Comparison of ENCODE assay signal across 26 mouse cellular contexts in genomic region chr1:54743072-54743471, GRCm38 (mm10).
A peak's percentile ranks its signal among the peaks of the same experiment; 100 is the strongest.
DNase-seq lines count a peak whose midpoint lies in the region; ATAC-seq lines count a peak whose summit lies in the region.
"Had no signal": no experiment of that assay in that cellular context is flagged by ENCODE, and none has a peak within 500 bp of the region (broad histone marks: within the 10 kb centered on the region; RNA-seq: fewer than 3 reads in every experiment).

No protein-coding gene starts in this region.

- ATAC-seq in cerebellum, adult (ENCODE audit: insufficient number of reproducible peaks, low FRiP score, low TSS enrichment): 0 out of 2 replicates have a peak, but pooled peaks have one; percentile 42
- ATAC-seq in forebrain, embryonic 16.5 days: peak; percentile 41; the same call in 1 of the 2 replicates
- no peak for ATAC-seq in forebrain, embryonic 11.5 days (replicated peaks; ENCODE audit: low FRiP score)
- ATAC-seq: activated CD4-positive, CD25-positive, alpha-beta regulatory T cell, adult 4 months; hindbrain, postnatal 0 days; inflammation-experienced regulatory T-cells, adult 6 months; intestine, embryonic 16.5 days had no signal

- H3K27me3 ChIP-seq in forebrain, embryonic 16.5 days (replicated peaks; ENCODE audit: control insufficient read depth, insufficient read depth, low read length): no peaks in the 10 kb centered on the region
- H3K27me3 ChIP-seq in forebrain, embryonic 11.5 days (ENCODE audit: control insufficient read depth, insufficient read depth, low read length): no peaks in the 10 kb centered on the region
- H3K27me3 ChIP-seq: embryonic facial prominence, embryonic 12.5 days; embryonic facial prominence, embryonic 15.5 days; heart, embryonic 13.5 days had no signal

- no peaks in the 10 kb centered on the region for H3K9me3 ChIP-seq in forebrain, embryonic 16.5 days (ENCODE audit: control insufficient read depth, low read length)
- H3K9me3 ChIP-seq in forebrain, embryonic 11.5 days (ENCODE audit: control insufficient read depth, low read length): no peaks in the 10 kb centered on the region
- H3K9me3 ChIP-seq: embryonic facial prominence, embryonic 12.5 days; embryonic facial prominence, embryonic 15.5 days; heart, embryonic 10.5 days; heart, embryonic 13.5 days had no signal

- no peak overlapping the region for H3K9ac ChIP-seq in forebrain, embryonic 16.5 days (replicated peaks; ENCODE audit: low read depth, low read length)
- H3K9ac ChIP-seq in forebrain, embryonic 11.5 days (ENCODE audit: low read length): no peak overlapping the region
- H3K9ac ChIP-seq: embryonic facial prominence, embryonic 12.5 days; embryonic facial prominence, embryonic 15.5 days; heart, embryonic 13.5 days; hindbrain, embryonic 14.5 days had no signal

- 72% methylated on average over 8 of the region's 8 CpGs for WGBS in forebrain, embryonic 16.5 days
- WGBS in forebrain, embryonic 11.5 days: 85% methylated on average over 8 of the region's 8 CpGs

- H3K36me3 ChIP-seq in forebrain, embryonic 16.5 days (ENCODE audit: control insufficient read depth, insufficient read depth): no peaks in the 10 kb centered on the region
- no peaks in the 10 kb centered on the region for H3K36me3 ChIP-seq in forebrain, embryonic 11.5 days (ENCODE audit: control insufficient read depth, insufficient read depth, low read length)
- H3K36me3 ChIP-seq: embryonic facial prominence, embryonic 15.5 days; heart, embryonic 10.5 days; heart, embryonic 13.5 days had no signal

- no peak overlapping the region for H3K4me3 ChIP-seq in forebrain, embryonic 16.5 days (replicated peaks; ENCODE audit: low read length)
- H3K4me3 ChIP-seq in forebrain, embryonic 11.5 days (ENCODE audit: low read depth, low read length): no peak overlapping the region
- H3K4me3 ChIP-seq: embryonic facial prominence, embryonic 12.5 days; embryonic facial prominence, embryonic 15.5 days; gastrocnemius, adult 2 months; heart, adult 2 months; heart, embryonic 10.5 days; heart, embryonic 13.5 days had no signal

- no peak for DNase-seq in cerebellum, adult 8-10 months
- no peak for DNase-seq in forebrain, embryonic 11.5 days (ENCODE audit: low spot score)
- DNase-seq in retina, adult 2 months (ENCODE audit: low read depth, low spot score): peak; percentile 15
- no peak for DNase-seq in retina, embryonic 14.5 days (ENCODE audit: low spot score)
- DNase-seq in gastrocnemius, postnatal 4 days (ENCODE audit: low spot score in 2 of 2): no peak
- DNase-seq: adrenal gland, adult 8-10 months; adrenal gland, postnatal 25 days; cerebellum, adult 18-20 months; cerebellum, adult 9-11 months; cerebellum, postnatal 25 days; gastrocnemius, adult 2 months; gastrocnemius, postnatal 14 days; heart, adult 2 months; heart, postnatal 14 days; heart, postnatal 4 days had no signal

- H3K27ac ChIP-seq in forebrain, embryonic 16.5 days (ENCODE audit: low read length): no peak overlapping the region
- H3K27ac ChIP-seq in forebrain, embryonic 11.5 days (ENCODE audit: low read depth, low read length): no peak overlapping the region
- H3K27ac ChIP-seq: embryonic facial prominence, embryonic 12.5 days; embryonic facial prominence, embryonic 15.5 days; gastrocnemius, adult 2 months; heart, adult 2 months; heart, embryonic 10.5 days; heart, embryonic 13.5 days; hindbrain, embryonic 14.5 days; hindbrain, postnatal 0 days had no signal

- no peaks in the 10 kb centered on the region for H3K4me1 ChIP-seq in forebrain, embryonic 16.5 days (replicated peaks; ENCODE audit: control insufficient read depth, insufficient read depth, low read length)
- no peaks in the 10 kb centered on the region for H3K4me1 ChIP-seq in forebrain, embryonic 11.5 days (replicated peaks; ENCODE audit: control insufficient read depth, insufficient read depth, low read length)
- H3K4me1 ChIP-seq: embryonic facial prominence, embryonic 12.5 days; embryonic facial prominence, embryonic 15.5 days had no signal

- H3K4me2 ChIP-seq in forebrain, embryonic 16.5 days (ENCODE audit: low read length): no peak overlapping the region
- H3K4me2 ChIP-seq in forebrain, embryonic 11.5 days (ENCODE audit: low read depth, low read length, severe bottlenecking): no peak overlapping the region
- H3K4me2 ChIP-seq: embryonic facial prominence, embryonic 12.5 days; embryonic facial prominence, embryonic 15.5 days; heart, embryonic 13.5 days; hindbrain, embryonic 14.5 days had no signal
